Comparison of ENCODE assay signal across 9 mouse cellular contexts in genomic region chr3:90491350-90491749, GRCm38 (mm10). TPM values are rescaled to one million over a fixed set of nuclear protein-coding genes. Genes with fewer than 3 reads are reported as not detected.
DNase-seq lines count a peak whose midpoint lies in the region; ATAC-seq and TF ChIP-seq lines count a peak whose summit lies in the region.
"Had no signal": no experiment of that assay in that cellular context is flagged by ENCODE, and none has a peak within 500 bp of the region (broad histone marks: within the 10 kb centered on the region; RNA-seq: fewer than 3 reads in every experiment).

No protein-coding gene starts in this region.

- no peak for TF ChIP-seq POLR2A in lung, adult 2 months (IDR thresholded peaks at IDR 0.05; ENCODE audit: borderline replicate concordance, extremely low read depth, low read depth, low read length)

- H3K27me3 ChIP-seq in forebrain, embryonic 14.5 days (replicated peaks; ENCODE audit: control insufficient read depth, insufficient read depth, low read length), result no peaks in the 10 kb centered on the region
- H3K27me3 ChIP-seq: heart, embryonic 13.5 days had no signal

- no peak for ATAC-seq in forebrain, embryonic 14.5 days

- H3K9ac ChIP-seq in forebrain, embryonic 14.5 days (ENCODE audit: low read length), result no peak overlapping the region

- H3K4me2 ChIP-seq in forebrain, embryonic 14.5 days (ENCODE audit: low read length), result no peak overlapping the region

- 47% methylated on average over 2 of the region's 2 CpGs for WGBS in forebrain, embryonic 14.5 days
- WGBS in lung, adult 2 months, result 37% methylated on average over 2 of the region's 2 CpGs

- peaks cover 33% of the 10 kb centered on the region for H3K36me3 ChIP-seq in forebrain, embryonic 14.5 days (ENCODE audit: control insufficient read depth, insufficient read depth, low read length)

- no peak overlapping the region for H3K4me3 ChIP-seq in forebrain, embryonic 14.5 days (ENCODE audit: low read depth, low read length)
- H3K4me3 ChIP-seq in lung, adult 2 months (replicated peaks; ENCODE audit: extremely low read depth, low read depth, low read length), result no peak overlapping the region

- H3K9me3 ChIP-seq in forebrain, embryonic 14.5 days (replicated peaks; ENCODE audit: control insufficient read depth, low read length), result no peaks in the 10 kb centered on the region
- H3K9me3 ChIP-seq: heart, embryonic 13.5 days had no signal

- no peaks in the 10 kb centered on the region for H3K4me1 ChIP-seq in forebrain, embryonic 14.5 days (ENCODE audit: control insufficient read depth, insufficient read depth, low read length)
- H3K4me1 ChIP-seq in lung, adult 2 months (ENCODE audit: control insufficient read depth, insufficient read depth, low read length), result peaks cover 3% of the 10 kb centered on the region; the same call in 1 of the 2 replicates

- DNase-seq in gastrocnemius, adult 18-20 months (ENCODE audit: low spot score), result peak; percentile 34
- DNase-seq in gastrocnemius, postnatal 10 days, result no peak
- DNase-seq in right cerebral cortex, postnatal 10 days (ENCODE audit: low spot score in 2 of 2), result peak; percentile 62 to 72
- DNase-seq in right cerebral cortex, postnatal 36 days (ENCODE audit: low spot score in 2 of 2), result no peak
- peak; percentile 30 for DNase-seq in forebrain, embryonic 14.5 days (ENCODE audit: low spot score)
- DNase-seq in lung, adult 2 months, result no peak
- DNase-seq in thymus, postnatal 4 days, result peak; percentile 48
- DNase-seq in left cerebral cortex, adult 8-10 months (ENCODE audit: low spot score in 2 of 2), result no peak

- H3K27ac ChIP-seq in forebrain, embryonic 14.5 days (ENCODE audit: low read depth, low read length), result no peak overlapping the region

- TF ChIP-seq CTCF in lung, adult 2 months (IDR thresholded peaks at IDR 0.05; ENCODE audit: insufficient read depth, low read length), result 0 out of 2 replicates have a peak, but pooled peaks have one; percentile 4

RNA-seq across cellular contexts. Expression of gene Snapin, which starts 0.5 kb away (rescaled TPM):
- 10 to 100 TPM; 78.8 to 79.5 TPM for total RNA-seq in gastrocnemius, adult 18-20 months (2021)
- 10 to 100 TPM; 63.2 to 67.2 TPM for total RNA-seq in gastrocnemius, postnatal 10 days (2021)
- 76.7 and 77.3 TPM in 2 replicates for polyA plus RNA-seq in forebrain, embryonic 14.5 days (2014; fragmentation: Nextera tagmentation; extraction: Ambion mirVana)
- 29.0 and 47.3 TPM in 2 replicates for polyA plus RNA-seq in lung, adult 2 months (2012; rRNA removed)
- 10 to 100 TPM; 62.4 to 74.7 (median 67.1) TPM for total RNA-seq in left cerebral cortex, adult 8-10 months (2022)

RNA-seq across cellular contexts. Expression of gene Ilf2, which starts 15.4 kb away (rescaled TPM):
- 10 to 100 TPM; 25.2 to 26.7 TPM for total RNA-seq in gastrocnemius, adult 18-20 months (2021)
- 10 to 100 TPM; 46.4 to 50.3 TPM for total RNA-seq in gastrocnemius, postnatal 10 days (2021)
- polyA plus RNA-seq in forebrain, embryonic 14.5 days (2014; fragmentation: Nextera tagmentation; extraction: Ambion mirVana), result 266 and 312 TPM in 2 replicates
- 13.2 and 22.3 TPM in 2 replicates for polyA plus RNA-seq in lung, adult 2 months (2012; rRNA removed)
- 10 to 100 TPM; 84.9 to 98.9 (median 93.3) TPM for total RNA-seq in left cerebral cortex, adult 8-10 months (2022)

RNA-seq across cellular contexts. Expression of gene Chtop, which starts 17.9 kb away (rescaled TPM):
- total RNA-seq in gastrocnemius, adult 18-20 months (2021), result 100 to 1,000 TPM in 1 of 2 experiments, 10 to 100 TPM in 1; 88.7 to 103 TPM
- total RNA-seq in gastrocnemius, postnatal 10 days (2021), result 100 to 1,000 TPM; 103 to 108 TPM
- polyA plus RNA-seq in forebrain, embryonic 14.5 days (2014; fragmentation: Nextera tagmentation; extraction: Ambion mirVana), result 137 and 141 TPM in 2 replicates
- 38.6 and 48.4 TPM in 2 replicates for polyA plus RNA-seq in lung, adult 2 months (2012; rRNA removed)
- 100 to 1,000 TPM; 162 to 170 (median 167) TPM for total RNA-seq in left cerebral cortex, adult 8-10 months (2022)

RNA-seq across cellular contexts. Expression of gene S100a1, which starts 22.8 kb away (rescaled TPM):
- 100 to 1,000 TPM; 205 to 220 TPM for total RNA-seq in gastrocnemius, adult 18-20 months (2021)
- total RNA-seq in gastrocnemius, postnatal 10 days (2021), result 10 to 100 TPM; 37.5 to 44.2 TPM
- 12.5 and 13.1 TPM in 2 replicates for polyA plus RNA-seq in forebrain, embryonic 14.5 days (2014; fragmentation: Nextera tagmentation; extraction: Ambion mirVana)
- 149 and 169 TPM in 2 replicates for polyA plus RNA-seq in lung, adult 2 months (2012; rRNA removed)
- 100 to 1,000 TPM; 122 to 162 (median 132) TPM for total RNA-seq in left cerebral cortex, adult 8-10 months (2022)

RNA-seq across cellular contexts. Expression of gene S100a13, which starts 22.9 kb away (rescaled TPM):
- 10 to 100 TPM; 10.4 to 14.4 TPM for total RNA-seq in gastrocnemius, adult 18-20 months (2021)
- total RNA-seq in gastrocnemius, postnatal 10 days (2021), result 10 to 100 TPM; 15.8 to 17.9 TPM
- polyA plus RNA-seq in forebrain, embryonic 14.5 days (2014; fragmentation: Nextera tagmentation; extraction: Ambion mirVana), result 9.4 and 11.1 TPM in 2 replicates
- polyA plus RNA-seq in lung, adult 2 months (2012; rRNA removed), result 81.0 and 103 TPM in 2 replicates
- total RNA-seq in left cerebral cortex, adult 8-10 months (2022), result 10 to 100 TPM; 17.1 to 26.1 (median 20.5) TPM

Comparison
In these comparisons a context has a peak if more than half of its experiments do, and no peak if none do; other contexts are left out.
1. DNase-seq: peak in gastrocnemius, adult 18-20 months (single experiment), right cerebral cortex, postnatal 10 days (2 of 2), forebrain, embryonic 14.5 days (single experiment) and thymus, postnatal 4 days (single experiment); none in gastrocnemius, postnatal 10 days (single experiment), right cerebral cortex, postnatal 36 days (0 of 2), lung, adult 2 months (single experiment) and left cerebral cortex, adult 8-10 months (0 of 2).